Mouse (Mus musculus): ENCODE data around the gene Zbtb40. TPM values are rescaled to one million over a fixed set of nuclear protein-coding genes. Genes with fewer than 3 reads are reported as not detected.
A peak's percentile ranks its signal among the peaks of the same experiment; 100 is the strongest.

Gene Zbtb40
- total RNA-seq, 2 experiments from 2014 or later, result 14.6 to 15.2 TPM

- peak; percentile 36 to 50 for DNase-seq (ENCODE audit: low spot score in 2 of 2)
These were observed 67.3 kb downstream of the Zbtb40 start for GRCm38 (mm10) chr4:136981347-136981746.

- DNase-seq (ENCODE audit: low spot score in 2 of 2), result no peak
These were observed 67.7 kb downstream of the Zbtb40 start for GRCm38 (mm10) chr4:136980921-136981320.

- DNase-seq (ENCODE audit: low spot score in 2 of 2), result no peak
These were observed 71.4 kb downstream of the Zbtb40 start for GRCm38 (mm10) chr4:136977244-136977643.

GRCm38 (mm10) chr4:136970939-136971338, 77.7 kb downstream of the Zbtb40 start:
- DNase-seq (ENCODE audit: low spot score in 2 of 2), result peak; percentile 57 to 58

GRCm38 (mm10) chr4:136969503-136970276, 78.9 kb downstream of the Zbtb40 start:
- DNase-seq (ENCODE audit: low spot score in 2 of 2), result no peak

- no peak for DNase-seq (ENCODE audit: low spot score in 2 of 2)
These were observed 79.5 kb downstream of the Zbtb40 start for GRCm38 (mm10) chr4:136969096-136969495.

GRCm38 (mm10) chr4:136967511-136967910, 81.1 kb downstream of the Zbtb40 start:
- no peak for DNase-seq (ENCODE audit: low spot score in 2 of 2)

- no peak for DNase-seq (ENCODE audit: low spot score in 2 of 2)
These were observed 81.9 kb downstream of the Zbtb40 start for GRCm38 (mm10) chr4:136966493-136967390.

GRCm38 (mm10) chr4:136964990-136965421, 83.6 kb downstream of the Zbtb40 start:
- DNase-seq (ENCODE audit: low spot score in 2 of 2), result no peak

GRCm38 (mm10) chr4:136962447-136962846, 86.2 kb downstream of the Zbtb40 start:
- DNase-seq (ENCODE audit: low spot score in 2 of 2), result no peak

GRCm38 (mm10) chr4:136961642-136962285, 86.8 kb downstream of the Zbtb40 start:
- DNase-seq (ENCODE audit: low spot score in 2 of 2), result no peak

GRCm38 (mm10) chr4:136960581-136960980, 88.0 kb downstream of the Zbtb40 start:
- no peak for DNase-seq (ENCODE audit: low spot score in 2 of 2)

GRCm38 (mm10) chr4:136960068-136960467, 88.5 kb downstream of the Zbtb40 start:
- no peak for DNase-seq (ENCODE audit: low spot score in 2 of 2)

- DNase-seq (ENCODE audit: low spot score in 2 of 2), result no peak
These were observed 91.7 kb downstream of the Zbtb40 start, which contains the start of gene Epha8 for GRCm38 (mm10) chr4:136956751-136957446. TSS of gene Epha8 (minus strand) at chr4:136956816.

- DNase-seq (ENCODE audit: low spot score in 2 of 2), result no peak
These were observed 94.0 kb downstream of the Zbtb40 start for GRCm38 (mm10) chr4:136954562-136954961.

GRCm38 (mm10) chr4:136949266-136949989, 99.2 kb downstream of the Zbtb40 start:
- DNase-seq (ENCODE audit: low spot score in 2 of 2), result no peak

GRCm38 (mm10) chr4:136945397-136945796, 103.2 kb downstream of the Zbtb40 start:
- no peak for DNase-seq (ENCODE audit: low spot score in 2 of 2)

GRCm38 (mm10) chr4:136944558-136945350, 103.8 kb downstream of the Zbtb40 start:
- no peak for DNase-seq (ENCODE audit: low spot score in 2 of 2)

GRCm38 (mm10) chr4:136943175-136943574, 105.4 kb downstream of the Zbtb40 start:
- no peak for DNase-seq (ENCODE audit: low spot score in 2 of 2)
